Mouse (Mus musculus): ENCODE results near the gene Gm21887. TPM values are rescaled to one million over a fixed set of nuclear protein-coding genes. Genes with fewer than 3 reads are reported as not detected.
"Not testable (repeated sequence)": the region's sequence is repeated elsewhere in the genome, so short reads cannot be mapped to it uniquely, and the experiment has no call there.

Gene Gm21887
- polyA plus RNA-seq, 1 experiment from 2014 or later: 202 TPM

- not testable (repeated sequence) for H3K9ac ChIP-seq (ENCODE audit: low read length); H3K27me3 ChIP-seq (ENCODE audit: control insufficient read depth, insufficient read depth, low read depth, low read length); H3K27ac ChIP-seq (ENCODE audit: low read length); H3K4me3 ChIP-seq (ENCODE audit: low read length); H3K4me1 ChIP-seq (replicated peaks; ENCODE audit: control insufficient read depth, insufficient read depth, low read length); H3K4me2 ChIP-seq (ENCODE audit: low read depth, low read length)
- H3K36me3 ChIP-seq (ENCODE audit: control insufficient read depth, insufficient read depth, low read length): peaks cover 45% of the 10 kb centered on the region
- peaks cover 42% of the 10 kb centered on the region for H3K9me3 ChIP-seq (ENCODE audit: control insufficient read depth, low read length)
- 86% methylated on average over 8 of the region's 8 CpGs for WGBS
- ATAC-seq (ENCODE audit: low read depth): peak; percentile 2
Observed at GRCm38 (mm10) chrX:169989219-169989595, 20.3 kb upstream of the Gm21887 start.

- 78% methylated on average over 56 of the region's 56 CpGs for WGBS
- not testable (repeated sequence) for H3K27ac ChIP-seq (ENCODE audit: low read length); H3K4me1 ChIP-seq (replicated peaks; ENCODE audit: control insufficient read depth, insufficient read depth, low read length); H3K4me3 ChIP-seq (ENCODE audit: low read length); H3K27me3 ChIP-seq (ENCODE audit: control insufficient read depth, insufficient read depth, low read depth, low read length); ATAC-seq (ENCODE audit: low read depth); H3K9ac ChIP-seq (ENCODE audit: low read length); H3K4me2 ChIP-seq (ENCODE audit: low read depth, low read length)
- peaks cover 42% of the 10 kb centered on the region for H3K9me3 ChIP-seq (ENCODE audit: control insufficient read depth, low read length)
- peaks cover 38% of the 10 kb centered on the region for H3K36me3 ChIP-seq (ENCODE audit: control insufficient read depth, insufficient read depth, low read length)
Observed at GRCm38 (mm10) chrX:169989691-169990631, 19.5 kb upstream of the Gm21887 start.

- H3K4me3 ChIP-seq (ENCODE audit: low read length); H3K4me2 ChIP-seq (ENCODE audit: low read depth, low read length); H3K9ac ChIP-seq (ENCODE audit: low read length); H3K4me1 ChIP-seq (replicated peaks; ENCODE audit: control insufficient read depth, insufficient read depth, low read length); H3K27ac ChIP-seq (ENCODE audit: low read length); H3K27me3 ChIP-seq (ENCODE audit: control insufficient read depth, insufficient read depth, low read depth, low read length): not testable (repeated sequence)
- 10% methylated on average over 11 of the region's 28 CpGs for WGBS
- peaks cover 30% of the 10 kb centered on the region for H3K36me3 ChIP-seq (ENCODE audit: control insufficient read depth, insufficient read depth, low read length)
- peak; percentile 62 for ATAC-seq (ENCODE audit: low read depth)
- peaks cover 37% of the 10 kb centered on the region for H3K9me3 ChIP-seq (ENCODE audit: control insufficient read depth, low read length)
Observed at GRCm38 (mm10) chrX:169991128-169991873, 18.2 kb upstream of the Gm21887 start.

- H3K9me3 ChIP-seq (ENCODE audit: control insufficient read depth, low read length): peaks cover 31% of the 10 kb centered on the region
Observed at GRCm38 (mm10) chrX:169992086-169992930, 17.2 kb upstream of the Gm21887 start.

GRCm38 (mm10) chrX:169992951-169993547, 16.4 kb upstream of the Gm21887 start:
- ATAC-seq (ENCODE audit: low read depth); H3K27me3 ChIP-seq (ENCODE audit: control insufficient read depth, insufficient read depth, low read depth, low read length); H3K9ac ChIP-seq (ENCODE audit: low read length); H3K4me1 ChIP-seq (replicated peaks; ENCODE audit: control insufficient read depth, insufficient read depth, low read length); H3K4me3 ChIP-seq (ENCODE audit: low read length); H3K4me2 ChIP-seq (ENCODE audit: low read depth, low read length); H3K27ac ChIP-seq (ENCODE audit: low read length): not testable (repeated sequence)
- Histone ChIP-seq H3K9me3 (ENCODE audit: control insufficient read depth, low read length) (peaks cover 28% of the 10 kb centered on the region), H3K36me3 (ENCODE audit: control insufficient read depth, insufficient read depth, low read length) (peaks cover 19% of the 10 kb centered on the region)
- 74% methylated on average over 3 of the region's 8 CpGs for WGBS

More at GRCm38 (mm10) chrX:169992086-169992930, 17.2 kb upstream of the Gm21887 start:
- 10% methylated on average over 9 of the region's 15 CpGs for WGBS
- H3K4me3 ChIP-seq (ENCODE audit: low read length); H3K4me1 ChIP-seq (replicated peaks; ENCODE audit: control insufficient read depth, insufficient read depth, low read length); H3K9ac ChIP-seq (ENCODE audit: low read length); H3K27ac ChIP-seq (ENCODE audit: low read length); ATAC-seq (ENCODE audit: low read depth); H3K27me3 ChIP-seq (ENCODE audit: control insufficient read depth, insufficient read depth, low read depth, low read length); H3K4me2 ChIP-seq (ENCODE audit: low read depth, low read length): not testable (repeated sequence)
- H3K36me3 ChIP-seq (ENCODE audit: control insufficient read depth, insufficient read depth, low read length): peaks cover 24% of the 10 kb centered on the region

- H3K4me2 ChIP-seq (ENCODE audit: low read depth, low read length); ATAC-seq (ENCODE audit: low read depth); H3K27me3 ChIP-seq (ENCODE audit: control insufficient read depth, insufficient read depth, low read depth, low read length); H3K4me1 ChIP-seq (replicated peaks; ENCODE audit: control insufficient read depth, insufficient read depth, low read length); H3K4me3 ChIP-seq (ENCODE audit: low read length); H3K9ac ChIP-seq (ENCODE audit: low read length); H3K27ac ChIP-seq (ENCODE audit: low read length): not testable (repeated sequence)
- WGBS: 40% methylated on average over 1 of the region's 33 CpGs
- H3K9me3 ChIP-seq (ENCODE audit: control insufficient read depth, low read length): peaks cover 21% of the 10 kb centered on the region
- H3K36me3 ChIP-seq (ENCODE audit: control insufficient read depth, insufficient read depth, low read length): peaks cover 10% of the 10 kb centered on the region
Observed at GRCm38 (mm10) chrX:169994011-169994865, 15.2 kb upstream of the Gm21887 start.

- H3K9me3 ChIP-seq (ENCODE audit: control insufficient read depth, low read length): peaks cover 17% of the 10 kb centered on the region
- not testable (repeated sequence) for H3K27me3 ChIP-seq (ENCODE audit: control insufficient read depth, insufficient read depth, low read depth, low read length); H3K36me3 ChIP-seq (ENCODE audit: control insufficient read depth, insufficient read depth, low read length); H3K4me3 ChIP-seq (ENCODE audit: low read length); ATAC-seq (ENCODE audit: low read depth); H3K4me1 ChIP-seq (replicated peaks; ENCODE audit: control insufficient read depth, insufficient read depth, low read length); H3K27ac ChIP-seq (ENCODE audit: low read length); H3K4me2 ChIP-seq (ENCODE audit: low read depth, low read length); H3K9ac ChIP-seq (ENCODE audit: low read length)
- 25% methylated on average over 2 of the region's 2 CpGs for WGBS
Observed at GRCm38 (mm10) chrX:169994866-169995711, 14.4 kb upstream of the Gm21887 start.
